Mouse (Mus musculus): ENCODE measurements around the gene Dnm3.

DNA sequence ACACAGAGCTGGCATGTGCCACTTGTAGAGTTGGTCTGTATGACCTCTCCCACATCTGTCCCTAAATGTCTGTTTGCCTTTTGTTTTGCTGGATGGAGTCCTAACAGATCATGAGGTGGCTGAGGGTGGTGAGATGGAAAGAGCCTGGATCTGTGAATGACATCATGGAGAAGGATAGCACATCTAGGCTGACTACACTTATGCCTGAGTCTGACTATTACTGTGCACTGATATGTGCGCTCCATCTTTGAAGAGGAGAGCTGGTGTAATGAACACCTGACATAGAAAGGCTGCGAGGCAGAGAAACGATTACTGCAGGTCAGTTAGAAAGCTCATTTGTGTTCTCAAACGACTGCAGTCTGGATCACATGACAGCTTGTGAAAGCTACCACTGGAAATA is 149.2 kb downstream of the Dnm3 start:
- TF ChIP-seq EP300 (IDR thresholded peaks at IDR 0.05; ENCODE audit: insufficient read depth, low read depth, low read length), result no peak
- no peak for TF ChIP-seq CTCF (IDR thresholded peaks at IDR 0.05; ENCODE audit: low read depth, low read length)
